Mouse (Mus musculus) thymus, adult 2 months (tissue): ENCODE data around the gene Osbpl11. TPM values are rescaled to one million over a fixed set of nuclear protein-coding genes. Genes with fewer than 3 reads are reported as not detected.

Experiments
- DNase-seq: peaks from one replicate; pipeline ENCODE4 v3.0.0; 2021
- H3K27ac ChIP-seq: fragments of 200-500 bp; 2 replicates; pipeline ENCODE4 v1.5.1; 2012; ENCODE audit warnings: low read length, control low read depth; ENCODE audit not compliant: control insufficient read depth, insufficient read depth
- H3K27me3 ChIP-seq: fragments of 200-500 bp; 2 replicates; pipeline ENCODE4 v1.6.1; 2012; ENCODE audit warnings: mild to moderate bottlenecking, low read length, moderate library complexity, mixed read lengths; ENCODE audit not compliant: control insufficient read depth, insufficient read depth
- H3K36me3 ChIP-seq: fragments of 200-500 bp; 2 replicates; pipeline ENCODE4 v1.6.1; 2012; ENCODE audit warnings: mild to moderate bottlenecking, low read length, moderate library complexity; ENCODE audit not compliant: control insufficient read depth, insufficient read depth
- H3K4me1 ChIP-seq: fragments of 200-500 bp; replicated peaks from 2 replicates; pipeline ENCODE4 v1.6.1; 2012; ENCODE audit warnings: low read length; ENCODE audit not compliant: control insufficient read depth, insufficient read depth
- H3K4me3 ChIP-seq: fragments of 200-500 bp; 2 replicates; pipeline ENCODE4 v1.5.1; 2012; ENCODE audit warnings: mild to moderate bottlenecking, low read length, control low read depth, moderate library complexity; ENCODE audit not compliant: control insufficient read depth, insufficient read depth
- CTCF ChIP-seq: fragments of 200-500 bp; IDR thresholded peaks from 2 replicates; pipeline ENCODE4 v1.5.1; 2012; ENCODE audit warnings: mild to moderate bottlenecking, control low read depth, low read length, moderate library complexity, borderline replicate concordance; ENCODE audit not compliant: control insufficient read depth, poor library complexity, insufficient read depth; ENCODE audit errors: extremely low read depth
- POLR2A ChIP-seq: fragments of 200-500 bp; IDR thresholded peaks from 2 replicates; pipeline ENCODE4 v1.6.1; 2012; ENCODE audit warnings: mild to moderate bottlenecking, low read length, control low read depth, moderate library complexity; ENCODE audit not compliant: control insufficient read depth, poor library complexity, insufficient read depth; ENCODE audit errors: extremely low read depth
- WGBS: fragments of 180-500 bp; shearing (Covaris S2); methylation state at CpG from one replicate; pipeline ENCODE4 v1.1.7; 2018; 5-methylcytosine and 5-hydroxymethylcytosine counted together
- polyA plus RNA-seq: library from polyadenylated mRNA; depleted of rRNA; stranded (reverse); fragments of >200 nt; gene quantifications from 2 replicates; pipeline ENCODE4 v1.2.3, GENCODE M21; 2012

Gene Osbpl11
- polyA plus RNA-seq, 1 experiment, result 26.5 TPM

- Histone ChIP-seq H3K27me3 (no peaks in the 10 kb centered on the region), H3K4me3 (peak within 1 kb of the TSS; percentile 89), H3K27ac (no peak within 1 kb of the TSS), H3K4me1 (peaks cover 2% of the 10 kb centered on the region; the same call in 1 of the 2 replicates), H3K36me3 (no peaks in the 10 kb centered on the region)
- under 1% methylated on average over 72 of the region's 72 CpGs for WGBS
- DNase-seq, result peak; percentile 96
- TF ChIP-seq CTCF (peak; percentile 44; the same call in 1 of the 2 replicates), POLR2A (peak; percentile 90)
Observed at GRCm38 (mm10) chr16:33251194-33252051, 66.6 kb downstream of the Osbpl11 start, which contains the start of gene Snx4. Snx4 (plus strand) TSS chr16:33251442.

- H3K4me3 ChIP-seq, result no peak overlapping the region
- no peak for DNase-seq
- no peak for TF ChIP-seq CTCF
- no peak for TF ChIP-seq POLR2A
- WGBS, result 82% methylated on average over 7 of the region's 7 CpGs
- H3K36me3 ChIP-seq, result no peaks in the 10 kb centered on the region
- H3K27me3 ChIP-seq, result no peaks in the 10 kb centered on the region
- H3K4me1 ChIP-seq, result peaks cover 9% of the 10 kb centered on the region
- H3K27ac ChIP-seq, result no peak overlapping the region
Observed at GRCm38 (mm10) chr16:33255601-33256000, 70.7 kb downstream of the Osbpl11 start.

GRCm38 (mm10) chr16:33258530-33258929 lies 73.7 kb downstream of the Osbpl11 start:
- Histone ChIP-seq H3K27ac (peak overlapping the region; percentile 61; the same call in 1 of the 2 replicates), H3K36me3 (no peaks in the 10 kb centered on the region), H3K4me1 (peaks cover 15% of the 10 kb centered on the region), H3K4me3 (no peak overlapping the region), H3K27me3 (no peaks in the 10 kb centered on the region)
- no peak for DNase-seq
- 50% methylated on average over 2 of the region's 2 CpGs for WGBS
- TF ChIP-seq CTCF, result no peak
- TF ChIP-seq POLR2A, result no peak

GRCm38 (mm10) chr16:33259824-33260223 lies 75.0 kb downstream of the Osbpl11 start:
- 87% methylated on average over 3 of the region's 3 CpGs for WGBS
- H3K27ac ChIP-seq, result no peak overlapping the region
- TF ChIP-seq POLR2A (no peak), CTCF (no peak)
- 0 out of 2 replicates have a peak, but pooled peaks cover 7% of the 10 kb centered on the region for H3K36me3 ChIP-seq
- H3K4me1 ChIP-seq, result peaks cover 15% of the 10 kb centered on the region
- no peak for DNase-seq
- H3K27me3 ChIP-seq, result no peaks in the 10 kb centered on the region
- H3K4me3 ChIP-seq, result no peak overlapping the region

- H3K27ac ChIP-seq, result no peak overlapping the region
- peaks cover 15% of the 10 kb centered on the region for H3K36me3 ChIP-seq
- H3K27me3 ChIP-seq, result no peaks in the 10 kb centered on the region
- H3K4me3 ChIP-seq, result no peak overlapping the region
- DNase-seq, result no peak
- H3K4me1 ChIP-seq, result peaks cover 15% of the 10 kb centered on the region
- TF ChIP-seq POLR2A (no peak), CTCF (no peak)
- WGBS, result 42% methylated on average over 8 of the region's 8 CpGs
Observed at GRCm38 (mm10) chr16:33260825-33261224, 76.0 kb downstream of the Osbpl11 start.

GRCm38 (mm10) chr16:33261584-33262061 lies 76.8 kb downstream of the Osbpl11 start:
- DNase-seq, result no peak
- peaks cover 23% of the 10 kb centered on the region for H3K36me3 ChIP-seq
- TF ChIP-seq CTCF (no peak), POLR2A (no peak)
- H3K4me1 ChIP-seq, result peaks cover 15% of the 10 kb centered on the region
- H3K4me3 ChIP-seq, result no peak overlapping the region
- no peak overlapping the region for H3K27ac ChIP-seq
- WGBS, result 6% methylated on average over 2 of the region's 2 CpGs
- H3K27me3 ChIP-seq, result no peaks in the 10 kb centered on the region

- peaks cover 28% of the 10 kb centered on the region for H3K36me3 ChIP-seq
- TF ChIP-seq CTCF (no peak), POLR2A (no peak)
- H3K4me1 ChIP-seq, result peaks cover 15% of the 10 kb centered on the region
- 7% methylated on average over 1 of the region's 1 CpGs for WGBS
- H3K27ac ChIP-seq, result no peak overlapping the region
- no peak for DNase-seq
- H3K4me3 ChIP-seq, result no peak overlapping the region
- no peaks in the 10 kb centered on the region for H3K27me3 ChIP-seq
Observed at GRCm38 (mm10) chr16:33262096-33262495, 77.2 kb downstream of the Osbpl11 start.
